ENCODE assay signal across 20 mouse cellular contexts in the genomic region with DNA sequence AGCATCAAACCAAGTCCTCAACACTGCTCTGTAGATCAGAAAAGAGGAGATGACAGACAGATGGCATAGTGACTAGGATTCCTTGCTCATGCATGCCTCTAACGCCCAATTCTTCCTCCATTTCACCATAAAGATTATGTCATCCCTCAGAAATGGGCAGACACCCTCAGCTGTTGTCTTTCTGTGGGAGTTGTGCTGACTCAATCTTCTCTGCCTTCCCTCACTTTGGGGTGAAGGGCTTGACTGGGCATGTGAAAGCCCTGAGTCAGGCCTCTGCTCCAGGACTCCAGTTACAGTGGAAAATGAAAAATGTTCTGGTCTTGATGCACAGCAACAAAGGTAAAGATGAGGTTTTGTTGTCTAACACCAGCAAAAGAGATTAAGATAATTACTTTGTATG. TPM values are rescaled to one million over a fixed set of nuclear protein-coding genes. Genes with fewer than 3 reads are reported as not detected.
"Had no signal": no experiment of that assay in that cellular context is flagged by ENCODE, and none has a peak within 500 bp of the region (broad histone marks: within the 10 kb centered on the region; RNA-seq: fewer than 3 reads in every experiment).

No protein-coding gene starts in this region.

- H3K36me3 ChIP-seq: lung, embryonic 15.5 days; midbrain, embryonic 13.5 days; midbrain, embryonic 15.5 days; neural tube, embryonic 12.5 days had no signal

- H3K9ac ChIP-seq: lung, embryonic 15.5 days; midbrain, embryonic 13.5 days; midbrain, embryonic 15.5 days; neural tube, embryonic 12.5 days had no signal

- H3K4me2 ChIP-seq: lung, embryonic 15.5 days; midbrain, embryonic 11.5 days; midbrain, embryonic 13.5 days; midbrain, embryonic 15.5 days; neural tube, embryonic 12.5 days had no signal

- H3K4me1 ChIP-seq: lung, embryonic 15.5 days; megakaryocyte, embryonic 14.5 days; midbrain, embryonic 13.5 days; midbrain, embryonic 15.5 days had no signal

- DNase-seq: lung, adult 2 months; lung, postnatal 14 days; lung, postnatal 36 days; right cerebral cortex, postnatal 25 days; right cerebral cortex, postnatal 4 days; spleen, adult 18-20 months; thymus, adult 18-20 months; thymus, postnatal 14 days; thymus, postnatal 36 days had no signal

- H3K27ac ChIP-seq: lung, embryonic 15.5 days; macrophage; midbrain, embryonic 13.5 days; midbrain, embryonic 15.5 days; neural tube, embryonic 12.5 days had no signal

- H3K9me3 ChIP-seq: lung, embryonic 15.5 days; midbrain, embryonic 13.5 days; midbrain, embryonic 15.5 days; neural tube, embryonic 12.5 days had no signal

- H3K4me3 ChIP-seq: lung, embryonic 15.5 days; megakaryocyte, embryonic 14.5 days; midbrain, embryonic 13.5 days; midbrain, embryonic 15.5 days; neural tube, embryonic 12.5 days had no signal

- ATAC-seq: lung, postnatal 0 days; midbrain, embryonic 13.5 days; midbrain, embryonic 15.5 days had no signal

- H3K27me3 ChIP-seq: lung, embryonic 15.5 days; megakaryocyte, embryonic 14.5 days; midbrain, embryonic 13.5 days; midbrain, embryonic 15.5 days; neural tube, embryonic 12.5 days had no signal

RNA-seq across cellular contexts. Expression of gene Gm10220, which starts 48.6 kb away (rescaled TPM):
- polyA plus RNA-seq: lung, adult 2 months; lung, embryonic 15.5 days; lung, postnatal 0 days; macrophage; midbrain, embryonic 11.5 days; neural tube, embryonic 12.5 days; small intestine, adult 2 months; stomach, embryonic 16.5 days; thymus, postnatal 0 days had no signal
